Mouse (Mus musculus) left cerebral cortex, adult 2 months (tissue): ENCODE measurements around the gene Dcaf10. TPM values are rescaled to one million over a fixed set of nuclear protein-coding genes. Genes with fewer than 3 reads are reported as not detected.

ENCODE experiments used
- DNase-seq, 2 experiments: peaks; one replicate each; pipeline ENCODE4 v3.0.0; 2021 to 2022; ENCODE audit warnings: low spot score in 2 of 2, mixed read lengths in 1 of 2; ENCODE audit errors: extremely low spot score in 1 of 2
- H3K27ac ChIP-seq: fragments of 200-600 bp; 2 replicates; pipeline ENCODE4 v1.8.1; 2022
- H3K4me3 ChIP-seq: fragments of 200-600 bp; 2 replicates; pipeline ENCODE4 v1.8.1; 2022
- CTCF ChIP-seq: fragments of 200-600 bp; IDR thresholded peaks from 2 replicates; pipeline ENCODE4 v1.8.1; 2022; ENCODE audit warnings: antibody characterized with exemption, mild to moderate bottlenecking, moderate library complexity
- intact Hi-C: fragments of 180-260 bp; cut with DNase I; formaldehyde crosslinking; loops from one replicate; pipeline ENCODE4 v1.15.1; 2025
- microRNA-seq, 2 experiments: library from miRNA; unstranded; fragments of <30 nt; microRNA quantifications; one replicate each; pipeline ENCODE4 v1.2.0; 2021
- total RNA-seq, 2 experiments: library from RNA; stranded (reverse); gene quantifications; 2 replicates each; pipeline ENCODE4 v1.2.3; 2021

The Dcaf10 gene
- total RNA-seq, 2 experiments from 2014 or later: 19.8 to 21.2 TPM

DNA sequence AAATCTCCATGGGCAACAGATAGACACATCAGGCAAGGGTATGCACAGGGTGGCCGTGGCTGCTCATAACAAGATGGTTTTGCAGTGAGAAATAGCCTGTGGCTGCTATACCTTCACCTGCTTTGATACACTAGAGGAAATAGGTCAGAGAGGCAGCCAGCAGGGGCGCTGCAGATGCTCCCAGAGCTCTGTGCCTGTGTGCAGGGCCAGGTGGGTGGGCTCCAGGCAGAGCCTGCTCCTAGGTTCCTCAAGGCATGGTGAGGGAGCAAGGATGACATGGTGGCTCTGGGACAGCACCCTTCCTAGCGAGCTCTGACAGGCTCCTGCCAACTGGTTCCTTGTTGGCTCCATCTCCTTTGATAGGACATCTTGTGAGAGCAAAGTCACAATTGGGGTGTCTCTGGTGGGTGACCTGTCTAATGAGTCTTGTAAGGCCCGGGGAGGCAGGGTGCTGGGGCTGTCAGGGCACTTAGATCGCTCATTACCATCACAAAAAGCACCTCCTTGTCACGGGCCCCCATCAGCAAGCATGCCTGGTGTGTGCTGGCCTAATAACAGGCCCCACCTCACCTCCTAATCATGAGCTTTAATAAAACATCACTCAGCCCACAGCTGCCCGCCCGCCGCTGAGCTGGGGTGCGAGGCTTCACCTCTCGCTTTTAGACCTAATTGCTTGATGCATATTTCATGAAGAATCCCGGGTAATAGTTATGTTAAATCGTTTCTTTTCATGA, 85.0 kb downstream of the Dcaf10 start:
- Histone ChIP-seq H3K27ac (no peak overlapping the region), H3K4me3 (no peak overlapping the region)
- DNase-seq: peak in 1 of 2 experiments; percentile 20
- intact Hi-C loops: no loop called here
- peak; percentile 32 for TF ChIP-seq CTCF

Small RNAs within 50 kb of the gene (microRNA-seq; reads per million reads assigned to microRNA genes)
- gene Gm25692: 0 reads per million in 2 experiments

Other genes starting within 250 kb of the Dcaf10 start
- 10 to 100 TPM; 64.9 to 72.4 TPM for gene Tomm5, start 234.0 kb upstream of the Dcaf10 start, total RNA-seq
- gene Frmpd1, start 157.2 kb upstream of the Dcaf10 start, total RNA-seq: 10 to 100 TPM; 12.9 to 13.0 TPM
- 10 to 100 TPM; 15.2 to 15.4 TPM for gene Trmt10b, start 45.0 kb upstream of the Dcaf10 start, total RNA-seq
- gene Exosc3, start 631 bp downstream of the Dcaf10 start, total RNA-seq: 10 to 100 TPM; 14.8 to 14.9 TPM
- 100 to 1,000 TPM; 115 to 122 TPM for gene Slc25a51, start 66.7 kb downstream of the Dcaf10 start, total RNA-seq
- 10 to 100 TPM; 11.0 to 11.6 TPM for gene Shb, start 190.4 kb downstream of the Dcaf10 start, total RNA-seq